Mouse (Mus musculus): ENCODE measurements around the gene Gm16223.

Gene Gm16223

DNA sequence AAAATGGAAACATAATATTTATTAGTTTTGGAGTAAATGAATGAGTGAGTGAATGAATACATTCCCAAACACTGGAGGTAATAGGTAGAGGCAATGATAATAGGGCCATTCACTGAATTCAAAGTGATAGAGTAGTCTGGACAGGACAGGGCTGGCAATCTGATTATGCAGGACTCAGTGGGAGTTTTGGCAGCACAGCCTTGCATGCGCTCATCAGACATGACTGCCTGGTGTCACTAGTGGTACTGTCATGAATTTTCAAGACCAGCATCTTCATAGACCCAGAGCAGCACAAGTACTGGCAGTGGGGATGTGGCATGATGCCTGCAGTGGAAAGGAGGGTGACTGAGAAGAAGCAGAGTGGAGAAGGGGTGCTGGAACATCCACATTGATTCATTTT, 157.1 kb downstream of the Gm16223 start:
- DNase-seq (ENCODE audit: low spot score): no peak

GRCm38 (mm10) chr5:42228631-42229030, 160.9 kb downstream of the Gm16223 start:
- no peak for DNase-seq (ENCODE audit: low spot score)

DNA sequence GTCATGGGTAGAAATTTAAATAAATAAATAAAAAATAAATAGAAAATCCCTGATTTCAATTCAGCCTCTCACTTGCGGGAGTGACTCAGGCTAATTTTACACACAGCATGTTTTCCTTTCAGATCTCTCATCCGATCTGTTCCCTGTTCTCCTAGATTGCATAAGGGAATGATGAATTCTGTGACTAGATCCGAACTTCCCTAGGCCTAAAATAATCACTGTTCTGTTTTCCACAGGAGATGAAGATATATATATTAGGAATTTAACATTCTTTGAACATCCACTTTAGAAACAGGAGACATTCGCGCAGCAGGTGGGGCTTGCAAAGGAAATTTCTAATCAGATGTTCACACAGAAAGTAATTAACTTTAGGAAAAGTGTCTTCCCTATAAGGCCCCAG, 171.5 kb downstream of the Gm16223 start:
- no peak for DNase-seq (ENCODE audit: low spot score)

DNA sequence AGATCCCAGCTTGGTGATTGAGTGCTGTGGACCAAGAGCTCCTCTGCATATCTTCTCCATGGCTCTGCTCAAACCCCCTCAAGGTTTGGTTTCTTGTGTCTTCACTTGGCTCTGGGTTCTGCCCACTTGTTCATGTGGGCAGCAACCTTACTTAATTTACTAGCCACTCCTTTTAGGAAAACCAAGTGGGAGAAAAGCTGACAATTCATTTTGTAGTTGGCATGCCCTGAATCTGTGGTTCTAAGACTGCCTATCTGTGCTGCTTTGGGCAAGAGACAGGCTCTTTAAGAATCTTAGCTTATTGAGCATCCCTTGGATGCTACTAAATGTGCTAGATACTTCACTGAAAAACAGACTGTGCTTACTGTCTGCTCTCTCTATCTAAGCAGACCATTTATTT, 172.0 kb downstream of the Gm16223 start:
- no peak for DNase-seq (ENCODE audit: low spot score)

GRCm38 (mm10) chr5:42250376-42250775, 182.6 kb downstream of the Gm16223 start:
- DNase-seq (ENCODE audit: low spot score): no peak
